Mouse (Mus musculus) forelimb bud, embryonic 11.5 days (tissue): ENCODE measurements around the gene Gm11027.
"Not testable (repeated sequence)": the region's sequence is repeated elsewhere in the genome, so short reads cannot be mapped to it uniquely, and the experiment has no call there.

Experiments
- DNase-seq: peaks from one replicate; pipeline ENCODE4 v3.0.0-alpha.2; 2012; ENCODE audit warnings: low read depth, low spot score

Gene Gm11027

DNA sequence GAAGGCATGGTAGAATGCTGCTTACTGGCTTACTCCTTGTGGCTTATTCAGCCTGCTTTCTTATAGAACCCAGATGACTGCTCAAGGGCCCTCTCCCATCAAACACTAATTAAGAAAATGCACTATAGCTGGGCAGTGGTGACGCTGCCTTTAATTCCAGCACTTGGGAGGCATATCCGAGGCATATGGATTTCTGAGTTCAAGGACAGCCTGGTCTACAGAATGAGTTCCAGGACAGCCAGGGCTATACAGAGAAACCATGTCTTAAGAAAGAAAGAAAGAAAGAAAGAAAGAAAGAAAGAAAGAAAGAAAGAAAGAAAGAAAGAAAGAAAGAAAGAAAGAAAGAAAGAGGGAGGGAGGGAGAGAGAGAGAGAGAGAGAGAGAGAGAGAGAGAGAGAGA is at the start of gene Gm11027:
TSS of gene Gm11027 (plus strand) at position 301 of the 400 bp plus-strand sequence.
- DNase-seq = not testable (repeated sequence)

DNA sequence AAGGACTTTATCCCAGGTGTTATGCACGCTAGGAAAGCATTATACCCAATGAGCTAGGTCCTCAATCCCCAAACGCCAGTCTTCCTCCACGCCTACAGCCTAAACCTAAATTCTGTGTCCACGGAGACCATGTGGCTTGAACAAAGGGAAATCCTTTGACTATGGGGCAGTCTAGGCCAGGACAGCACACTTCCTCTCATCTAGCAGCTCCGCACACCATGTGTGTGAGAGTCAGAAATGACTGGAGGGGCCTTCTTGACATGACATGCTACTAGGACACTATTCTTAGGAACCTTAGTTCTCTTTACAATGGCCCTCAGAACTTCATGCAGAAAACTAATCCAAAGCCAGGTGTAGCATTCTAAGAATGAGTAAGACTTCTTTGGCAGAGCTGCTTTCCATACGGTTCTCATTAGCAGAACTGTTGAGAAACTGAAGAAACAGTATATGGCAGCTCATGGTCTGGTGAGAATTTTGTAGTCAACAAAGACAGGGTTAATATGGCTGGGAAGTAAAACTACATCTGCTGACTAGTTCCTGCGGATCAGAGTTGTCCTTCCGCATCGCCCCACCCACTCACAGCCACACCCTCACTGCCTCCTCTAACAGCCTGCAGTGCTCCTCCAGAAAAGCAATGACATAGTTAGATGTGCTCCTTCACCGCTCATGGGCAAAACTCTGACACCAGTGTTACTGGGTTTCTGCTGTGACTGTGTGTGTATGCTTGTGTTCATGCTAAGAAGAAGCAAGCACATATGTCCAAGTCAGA is 48.7 kb upstream of the Gm11027 start:
- no peak for DNase-seq

DNA sequence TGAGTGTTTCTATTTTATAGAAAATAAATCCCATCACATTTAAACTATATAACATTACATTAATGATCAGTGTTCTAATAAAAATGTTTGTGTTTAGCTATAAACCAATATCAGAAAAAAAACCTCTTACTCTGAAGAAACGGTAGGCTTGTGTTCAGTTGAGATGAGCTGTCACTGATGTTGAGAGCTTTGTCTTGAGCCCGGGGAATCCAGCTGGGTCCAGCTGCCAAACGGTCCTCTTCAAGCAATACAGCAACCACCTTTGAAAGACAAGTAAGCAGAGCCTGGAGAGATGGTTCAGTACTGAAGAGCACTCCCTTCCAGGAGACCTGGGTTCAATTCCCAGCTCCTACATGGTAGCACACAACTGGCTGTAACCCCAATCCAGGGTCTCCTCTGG is 45.7 kb upstream of the Gm11027 start:
- DNase-seq = no peak

DNA sequence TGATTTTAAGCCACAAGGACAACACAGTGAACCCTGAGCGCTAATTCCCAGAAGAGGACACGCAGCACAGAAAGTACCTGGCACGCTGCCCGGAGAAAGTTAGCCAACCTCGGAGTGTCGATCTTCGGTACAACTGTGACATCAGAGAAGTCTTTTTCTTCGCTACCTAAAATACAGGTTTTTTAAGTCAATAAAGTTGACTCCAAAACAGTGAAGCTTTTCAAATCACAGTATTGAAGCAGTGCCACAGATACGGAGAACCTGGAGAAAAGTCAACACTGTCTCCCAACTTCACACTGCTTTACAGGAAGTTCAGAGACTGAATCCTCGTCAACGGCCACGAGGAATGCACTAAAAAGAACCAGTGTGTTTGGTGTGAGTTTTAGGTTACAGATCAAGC is 43.6 kb upstream of the Gm11027 start:
- DNase-seq = no peak

DNA sequence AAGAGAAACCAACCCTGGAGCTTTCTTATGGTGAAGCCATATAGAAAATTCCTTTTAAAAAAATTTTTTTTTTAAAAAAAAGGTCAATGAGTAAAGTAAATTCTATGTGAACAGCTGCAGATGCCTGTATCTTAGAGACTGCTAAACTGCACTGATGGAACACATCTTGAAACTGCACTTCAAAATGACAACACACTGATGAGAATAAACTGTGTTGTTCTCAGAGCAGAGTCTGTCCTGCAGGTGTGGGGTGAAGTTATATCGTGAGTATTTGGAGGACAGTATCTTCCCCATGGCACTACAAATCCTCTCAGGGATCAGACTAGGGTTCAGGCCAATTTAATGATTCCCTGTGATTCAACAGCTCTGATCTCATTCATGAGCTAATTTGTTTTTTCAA is 43.1 kb upstream of the Gm11027 start:
- no peak for DNase-seq

DNA sequence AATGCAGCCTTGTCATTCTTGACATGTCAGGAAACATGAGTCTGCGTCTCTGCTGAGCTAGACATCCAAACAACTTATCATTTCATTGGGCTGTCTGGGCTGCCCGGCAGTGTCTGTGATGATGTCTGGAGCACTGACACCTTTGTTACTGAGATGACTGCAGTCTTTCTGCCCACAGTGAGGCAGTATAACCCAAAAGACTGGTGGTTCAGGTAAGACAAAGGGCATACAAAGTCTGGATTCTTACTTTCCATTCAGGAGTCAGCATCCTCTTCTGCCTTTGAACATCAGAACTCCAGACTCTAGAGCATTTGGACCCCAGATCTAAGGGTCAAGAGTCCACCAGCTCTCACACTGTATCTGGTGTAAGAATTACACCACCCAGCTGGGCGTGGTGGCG is 39.8 kb upstream of the Gm11027 start:
- no peak for DNase-seq

DNA sequence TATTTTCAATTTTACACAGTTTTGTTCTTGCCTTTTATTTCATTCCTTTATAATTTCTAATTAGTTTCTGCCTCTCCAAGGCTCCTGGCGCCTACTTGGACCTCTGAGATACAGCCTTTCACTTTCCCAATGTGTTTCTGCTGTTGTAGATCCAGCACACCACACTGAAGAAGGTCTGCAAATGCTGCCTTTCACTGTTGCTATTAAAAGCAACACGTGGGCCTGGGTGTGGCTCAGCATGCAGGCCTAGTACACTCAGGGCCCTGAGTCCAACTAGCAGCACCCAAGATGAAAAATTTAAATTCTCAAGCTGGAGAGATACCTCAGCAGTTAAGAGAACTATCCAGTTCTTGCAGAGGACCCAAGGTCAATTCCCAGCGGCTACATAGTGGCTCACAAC is 38.5 kb upstream of the Gm11027 start:
- DNase-seq = no peak

DNA sequence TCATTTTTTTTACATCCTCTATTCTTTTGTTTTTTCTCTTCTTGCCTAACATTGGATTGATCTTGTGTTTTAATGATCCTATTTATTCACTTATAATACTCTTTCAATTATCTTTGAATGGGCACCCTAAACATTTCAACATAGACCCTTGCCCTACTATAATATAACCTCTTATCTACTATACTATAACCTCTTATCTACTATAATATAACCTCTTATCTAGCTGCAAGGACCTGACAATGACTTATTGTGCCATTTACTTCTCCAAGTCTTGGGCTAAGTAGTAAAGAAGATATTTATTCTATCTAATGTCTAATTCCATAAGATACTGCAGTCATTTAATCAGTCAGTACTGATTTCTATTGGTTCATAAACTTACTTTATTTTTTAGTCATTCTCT is 36.8 kb upstream of the Gm11027 start:
- DNase-seq = no peak

DNA sequence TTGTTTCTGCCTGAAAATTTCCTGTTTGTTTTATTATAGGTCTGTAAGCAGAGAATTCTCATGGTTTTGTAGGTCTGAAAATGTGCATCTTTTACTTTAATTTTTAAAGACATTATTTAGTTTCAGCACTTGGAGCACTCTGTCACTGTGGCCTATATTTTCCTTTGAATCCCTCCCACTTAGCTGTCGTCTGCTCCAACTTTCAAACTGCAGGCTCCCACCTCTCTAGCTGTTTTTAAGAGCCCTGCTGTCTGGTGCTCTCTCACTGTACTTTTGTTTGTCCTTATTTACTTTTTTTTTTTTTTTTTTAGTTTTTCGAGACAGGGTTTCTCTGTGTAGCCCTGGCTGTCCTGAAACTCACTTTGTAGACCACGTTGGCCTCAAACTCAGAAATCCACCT is 36.4 kb upstream of the Gm11027 start:
- DNase-seq = no peak

DNA sequence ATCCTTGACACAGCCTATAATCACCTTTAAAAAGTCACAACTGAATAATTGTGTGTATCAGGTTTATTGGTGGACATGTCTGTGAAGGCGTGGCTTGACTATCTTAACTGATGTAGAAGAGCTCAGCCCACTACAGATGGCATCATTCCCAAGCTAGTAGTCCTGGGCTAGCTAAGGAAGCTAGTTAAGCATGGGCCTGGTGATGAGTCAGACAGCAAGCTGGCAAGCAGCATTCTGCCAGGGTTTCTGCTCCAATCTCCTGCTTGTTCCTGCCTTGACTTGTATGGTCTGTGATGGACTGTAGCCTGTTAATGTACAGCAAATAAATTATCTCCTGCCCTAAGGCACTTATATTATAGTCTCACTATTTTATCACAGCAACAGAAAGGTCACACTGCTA is 30.6 kb upstream of the Gm11027 start:
- DNase-seq = no peak

DNA sequence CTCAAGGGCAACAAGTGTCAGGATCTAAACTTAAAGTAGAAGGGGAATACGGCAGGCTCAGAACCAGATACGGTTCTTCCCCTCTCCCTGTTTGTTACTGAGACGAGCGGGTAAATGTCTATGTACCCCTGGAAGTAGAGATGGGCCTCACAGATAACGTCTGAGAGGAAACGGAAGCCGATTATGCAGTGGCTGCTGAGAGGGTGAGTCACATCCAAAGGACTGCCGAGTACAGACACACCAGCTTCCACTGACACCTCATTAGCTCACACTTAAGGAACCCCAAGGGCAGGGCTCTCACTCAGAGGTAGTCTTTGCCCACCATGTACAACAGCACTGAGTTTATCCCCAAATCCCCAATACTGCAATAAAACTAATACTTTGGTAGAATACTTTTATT is 20.5 kb upstream of the Gm11027 start:
- DNase-seq = no peak

DNA sequence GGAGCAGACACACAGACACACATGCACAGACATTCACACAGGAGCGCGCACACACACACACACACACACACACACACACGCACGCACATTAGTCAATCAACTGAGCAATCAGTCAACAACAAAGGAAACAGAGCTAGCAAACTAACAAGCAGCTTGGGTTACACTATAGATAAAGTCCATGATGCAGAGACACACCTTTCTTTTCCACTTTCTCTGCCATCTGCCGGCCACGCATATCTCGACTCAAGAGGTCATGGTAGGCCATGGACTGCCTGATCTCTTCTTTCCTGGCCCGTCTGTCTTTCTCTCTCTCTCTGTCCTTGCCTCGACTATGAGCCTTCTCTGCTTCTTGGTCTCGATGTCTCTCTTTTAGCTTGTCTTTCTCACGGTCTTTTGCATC is 19.6 kb upstream of the Gm11027 start:
- no peak for DNase-seq

DNA sequence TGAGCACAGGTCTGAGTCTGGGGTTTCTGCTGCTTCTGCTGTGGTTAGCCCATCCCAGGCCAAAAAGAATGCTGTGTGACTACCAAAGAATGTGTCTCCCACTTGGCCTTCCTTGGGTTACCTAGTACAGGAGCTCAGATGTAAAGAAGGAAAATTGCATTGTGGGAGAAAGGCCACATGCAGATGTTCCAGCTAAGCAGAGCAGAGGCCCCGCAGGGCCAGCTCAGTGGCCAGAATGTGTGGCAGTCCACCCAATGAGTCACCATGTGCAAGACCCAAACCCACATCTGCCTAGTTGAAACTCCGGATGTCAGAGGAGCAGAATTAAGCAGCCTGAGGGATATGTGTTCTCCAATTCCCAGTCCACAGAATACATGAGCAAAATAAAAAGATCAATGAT is 16.9 kb upstream of the Gm11027 start:
- DNase-seq = no peak

DNA sequence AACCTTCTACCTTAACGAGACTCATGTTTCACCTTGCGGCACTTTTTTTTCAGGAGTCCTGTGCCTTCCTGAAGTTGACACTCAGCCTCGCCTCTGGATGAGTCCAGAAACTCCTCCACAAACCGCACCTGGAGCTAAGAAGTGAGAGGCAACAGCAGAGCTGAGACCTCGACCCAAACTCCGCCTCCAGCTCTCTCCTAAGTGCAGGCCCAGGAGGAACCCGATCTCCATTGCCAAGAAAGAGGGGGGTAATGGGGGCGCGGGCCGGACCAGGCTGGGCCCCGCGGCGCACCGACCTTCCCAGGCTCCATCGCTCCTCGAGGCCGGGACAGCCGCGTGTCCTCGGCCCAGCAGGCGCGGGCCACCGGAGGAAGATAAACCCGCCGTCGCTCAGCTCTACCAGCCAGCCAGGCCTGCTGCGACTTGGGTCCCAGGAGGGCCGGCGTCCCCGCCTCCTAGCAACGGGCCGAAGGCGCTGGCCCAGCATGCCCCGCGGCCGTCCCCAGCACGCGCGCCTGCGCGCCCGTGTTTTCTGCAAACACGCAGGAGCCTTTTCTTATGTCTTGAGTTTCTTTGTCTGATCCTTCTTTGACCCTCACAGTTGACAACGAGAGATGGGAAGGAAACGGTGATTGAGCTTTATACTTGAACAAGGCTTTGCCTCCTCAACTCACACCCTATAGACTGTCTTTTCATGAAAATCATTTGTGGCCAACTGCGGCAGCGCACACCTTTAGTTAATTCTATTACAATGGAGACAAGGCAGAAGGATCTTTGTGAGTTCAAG is 12.4 kb upstream of the Gm11027 start, which contains the start of gene Wdr60:
TSS of gene Wdr60 (minus strand) at position 468 of the 787 bp plus-strand sequence.
- peak; percentile 87 for DNase-seq

DNA sequence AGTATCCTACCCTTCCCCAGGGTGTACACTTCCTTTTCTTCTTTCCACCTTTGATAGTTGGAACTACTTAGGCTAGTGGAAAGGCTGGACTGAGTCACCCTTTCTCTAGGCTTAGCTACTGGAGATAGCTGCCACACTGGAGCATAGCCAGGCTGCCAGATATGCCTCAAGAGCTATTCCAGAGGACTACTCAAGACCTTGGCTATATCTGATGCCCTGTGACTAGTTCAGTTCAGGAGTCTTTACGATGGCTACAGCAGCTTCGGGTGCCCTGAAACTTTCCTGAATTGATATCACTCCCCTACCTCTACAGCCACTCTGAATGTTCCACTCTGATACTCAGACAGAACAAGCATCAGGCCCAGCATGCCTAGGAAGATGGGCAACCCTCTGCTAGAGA is 10.4 kb upstream of the Gm11027 start:
- no peak for DNase-seq

DNA sequence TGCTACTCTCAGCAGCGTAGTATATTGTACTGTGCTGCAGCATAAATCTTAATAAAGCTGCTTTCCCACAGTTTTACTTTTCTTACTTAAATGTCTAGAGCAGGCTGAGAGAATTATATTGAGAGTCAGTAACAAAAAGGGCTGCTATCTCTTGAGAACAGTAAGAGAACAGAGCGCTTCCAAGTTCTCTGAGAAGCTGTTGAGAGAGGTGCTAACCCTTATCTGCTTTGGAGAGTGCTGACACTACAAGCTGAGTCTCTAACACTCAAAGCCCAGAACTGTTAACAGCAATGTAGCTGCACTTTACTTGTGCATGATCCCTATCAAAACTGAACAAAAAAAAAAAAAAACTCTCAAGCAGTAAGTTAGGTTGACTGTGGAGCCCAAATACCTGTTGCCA is 9.9 kb upstream of the Gm11027 start:
- no peak for DNase-seq

DNA sequence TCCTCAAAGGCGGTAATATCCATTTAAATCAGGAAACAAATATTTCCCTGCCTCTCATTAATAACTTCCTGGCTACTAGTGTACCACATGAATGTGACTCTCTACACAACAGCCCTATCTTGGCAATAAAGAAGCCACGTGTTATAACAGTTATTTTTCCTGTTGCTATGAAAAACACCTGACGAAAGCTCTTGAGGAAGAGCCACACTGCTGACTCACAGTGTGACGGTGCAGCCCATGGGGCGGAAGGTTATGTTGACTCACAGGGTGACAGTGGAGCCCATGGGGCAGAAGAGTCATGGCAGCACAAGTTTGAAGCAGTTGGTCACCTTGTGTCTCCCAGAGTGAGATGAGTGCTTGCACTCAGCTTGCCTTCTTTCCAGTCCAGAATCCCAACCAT is 5.7 kb upstream of the Gm11027 start:
- no peak for DNase-seq

DNA sequence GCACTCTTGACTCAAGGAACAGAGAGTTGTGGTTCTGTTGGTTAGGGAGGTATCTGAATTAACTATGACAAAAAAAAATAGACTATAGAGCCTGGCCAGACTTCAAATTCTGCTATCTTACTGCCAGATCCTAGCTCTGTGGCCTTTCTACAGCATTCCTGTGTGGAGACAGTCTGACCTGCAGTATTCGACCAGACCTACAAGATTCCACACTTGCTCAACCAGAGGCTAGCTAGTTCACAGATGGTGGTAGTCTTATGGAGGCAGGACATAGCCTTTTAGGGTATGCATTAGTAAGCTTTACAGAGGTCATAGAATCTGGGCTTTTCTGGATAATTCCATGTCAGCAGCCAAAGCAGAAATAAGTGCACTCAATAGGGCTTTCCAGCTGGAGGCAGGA is 4.6 kb upstream of the Gm11027 start:
- DNase-seq = no peak

DNA sequence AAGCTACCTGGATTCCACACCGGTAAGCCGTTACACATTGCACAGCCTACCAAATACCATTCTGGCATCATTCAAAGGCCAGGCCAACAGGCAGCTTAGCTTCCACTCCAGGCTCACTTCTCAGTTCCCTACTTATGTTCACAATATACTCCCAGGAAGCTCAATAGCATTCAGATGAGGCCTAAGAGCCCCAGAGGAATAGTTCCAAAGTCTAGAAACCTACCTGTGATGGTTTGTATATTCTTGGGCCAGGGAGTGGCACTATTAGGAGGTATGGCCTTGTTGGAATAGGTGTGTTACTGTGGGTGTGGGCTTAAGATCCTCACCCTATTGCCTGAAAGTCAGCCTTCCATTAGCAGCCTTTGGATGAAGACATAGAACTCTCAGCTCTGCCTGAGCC is 4.1 kb upstream of the Gm11027 start:
- DNase-seq = no peak

DNA sequence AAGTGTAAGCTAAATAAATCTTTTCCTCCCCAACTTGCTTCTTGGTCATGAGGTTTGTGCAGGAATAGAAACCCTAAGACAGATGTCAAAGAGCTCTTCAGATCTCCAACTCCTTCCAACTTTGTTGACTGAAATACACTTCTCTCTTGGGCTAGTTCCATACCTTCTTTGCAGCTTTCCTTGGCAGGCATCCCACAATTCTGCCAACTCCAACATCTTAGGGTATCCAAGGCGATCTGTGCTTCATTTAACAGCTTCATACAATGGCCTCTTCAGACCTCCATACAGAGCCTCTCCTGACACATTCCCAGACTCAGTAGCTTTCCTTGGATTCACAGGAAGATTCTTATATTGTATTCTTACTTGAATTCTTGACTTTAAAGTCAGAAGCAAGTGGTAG is 1.5 kb upstream of the Gm11027 start:
- no peak for DNase-seq

DNA sequence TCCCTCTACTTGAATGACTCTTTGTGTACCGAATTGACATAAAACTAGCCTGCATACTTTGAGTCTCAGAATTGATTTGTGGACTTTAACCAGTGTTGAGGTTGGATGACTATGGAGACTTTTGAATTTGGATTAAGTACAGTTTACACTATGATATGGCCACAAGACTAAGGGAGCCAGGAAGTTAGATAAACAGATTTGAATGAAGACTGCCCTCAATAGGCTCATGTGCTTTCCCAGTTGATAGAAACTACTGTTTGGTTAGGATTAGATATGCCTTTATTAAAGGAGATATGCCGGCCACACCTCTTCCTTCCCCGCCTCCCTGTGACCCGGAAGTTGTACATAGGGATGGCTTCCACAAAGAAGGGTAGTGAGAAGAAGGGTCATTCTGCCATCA is 445 bp downstream of the Gm11027 start:
- DNase-seq = no peak

DNA sequence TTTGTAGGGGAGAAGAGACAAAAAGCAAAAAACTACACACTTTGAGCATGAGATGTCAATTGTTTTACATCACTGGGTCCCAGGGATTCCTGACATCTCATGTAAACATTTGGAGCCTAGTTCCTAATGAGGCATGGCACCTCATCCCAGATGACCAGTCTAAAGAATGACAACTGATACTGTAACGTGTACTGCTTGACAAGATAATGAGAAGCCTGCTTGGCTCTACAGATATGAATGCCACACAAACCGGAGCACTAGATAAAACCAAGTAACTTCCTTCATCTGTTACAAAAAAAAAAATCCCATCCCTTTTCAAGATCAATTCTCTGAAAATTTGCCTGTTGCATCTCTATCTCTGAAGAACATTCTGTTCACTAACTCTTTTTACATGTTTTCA is 1.8 kb downstream of the Gm11027 start:
- DNase-seq = no peak

DNA sequence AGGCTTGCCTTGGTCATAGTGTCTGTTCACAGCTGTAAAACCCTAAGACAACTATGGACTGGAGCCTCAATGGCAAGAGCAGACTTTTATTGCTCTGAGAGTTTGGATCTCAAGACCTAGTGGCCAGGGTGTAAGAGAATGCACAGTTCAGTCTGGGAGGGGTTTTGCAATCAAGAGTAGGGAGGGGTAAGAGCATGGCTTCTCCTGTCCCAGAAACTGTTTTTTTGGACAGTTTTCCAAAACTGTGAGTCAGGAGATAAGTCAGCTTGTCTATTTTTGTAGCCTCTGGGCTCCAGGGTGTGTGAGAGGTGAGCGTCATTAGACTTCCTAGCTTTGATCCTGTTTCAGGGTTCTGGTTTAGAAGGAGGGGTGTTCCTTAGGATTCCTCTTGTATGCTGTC is 3.4 kb downstream of the Gm11027 start:
- DNase-seq = no peak
